8 mouse cellular contexts compared by ENCODE assay signal in genomic region chr11:69663795-69664194, GRCm38 (mm10). TPM values are rescaled to one million over a fixed set of nuclear protein-coding genes. Genes with fewer than 3 reads are reported as not detected.
DNase-seq lines count a peak whose midpoint lies in the region; ATAC-seq and TF ChIP-seq lines count a peak whose summit lies in the region.

No protein-coding gene starts in this region.

- WGBS in lung, adult 2 months, result 69% methylated on average over 6 of the region's 6 CpGs
- 91% methylated on average over 6 of the region's 6 CpGs for WGBS in hindbrain, embryonic 12.5 days
- 85% methylated on average over 6 of the region's 6 CpGs for WGBS in neural tube, embryonic 14.5 days

- peak; percentile 65 for DNase-seq in cerebellum, adult 9-10 months
- no peak for DNase-seq in cerebellum, postnatal 4 days (ENCODE audit: low spot score in 2 of 2)
- peak; percentile 26 for DNase-seq in lung, postnatal 10 days
- no peak for DNase-seq in lung, adult 2 months
- no peak for DNase-seq in thymus, postnatal 25 days

- H3K27ac ChIP-seq in hindbrain, embryonic 12.5 days, result peak overlapping the region; percentile 97; the same call in 1 of the 2 replicates
- H3K27ac ChIP-seq in neural tube, embryonic 14.5 days (ENCODE audit: low read depth, low read length), result 0 out of 2 replicates have a peak overlapping the region, but pooled peaks have one; percentile 82

- H3K4me1 ChIP-seq in lung, adult 2 months (ENCODE audit: control insufficient read depth, insufficient read depth, low read length), result peaks cover 4% of the 10 kb centered on the region
- peaks cover 21% of the 10 kb centered on the region for H3K4me1 ChIP-seq in hindbrain, embryonic 12.5 days
- H3K4me1 ChIP-seq in neural tube, embryonic 14.5 days (ENCODE audit: control insufficient read depth, insufficient read depth, low read length), result peaks cover 10% of the 10 kb centered on the region; the same call in 1 of the 2 replicates

- H3K9ac ChIP-seq in hindbrain, embryonic 12.5 days, result no peak overlapping the region
- H3K9ac ChIP-seq in neural tube, embryonic 14.5 days (replicated peaks; ENCODE audit: low read depth, low read length), result no peak overlapping the region

- H3K4me3 ChIP-seq in lung, adult 2 months (replicated peaks; ENCODE audit: extremely low read depth, low read depth, low read length), result no peak overlapping the region
- no peak overlapping the region for H3K4me3 ChIP-seq in hindbrain, embryonic 12.5 days
- H3K4me3 ChIP-seq in neural tube, embryonic 14.5 days (ENCODE audit: low read depth, low read length), result no peak overlapping the region

- H3K27me3 ChIP-seq in hindbrain, embryonic 12.5 days, result no peaks in the 10 kb centered on the region
- no peaks in the 10 kb centered on the region for H3K27me3 ChIP-seq in neural tube, embryonic 14.5 days (ENCODE audit: control insufficient read depth, insufficient read depth, low read length)

- H3K36me3 ChIP-seq in hindbrain, embryonic 12.5 days, result peaks cover 53% of the 10 kb centered on the region
- peaks cover 48% of the 10 kb centered on the region for H3K36me3 ChIP-seq in neural tube, embryonic 14.5 days (ENCODE audit: control insufficient read depth, insufficient read depth, low read length)

- no peak for TF ChIP-seq CTCF in lung, adult 2 months (IDR thresholded peaks at IDR 0.05; ENCODE audit: insufficient read depth, low read length)

- H3K4me2 ChIP-seq in hindbrain, embryonic 12.5 days (replicated peaks), result no peak overlapping the region
- no peak overlapping the region for H3K4me2 ChIP-seq in neural tube, embryonic 14.5 days (ENCODE audit: low read depth, low read length)

- TF ChIP-seq POLR2A in lung, adult 2 months (IDR thresholded peaks at IDR 0.05; ENCODE audit: borderline replicate concordance, extremely low read depth, low read depth, low read length), result no peak

- ATAC-seq in hindbrain, embryonic 12.5 days (ENCODE audit: low FRiP score), result no peak
- no peak for ATAC-seq in neural tube, embryonic 14.5 days (ENCODE audit: low read depth)
- no peak for ATAC-seq in activated CD4-positive, CD25-positive, alpha-beta regulatory T cell, adult 4 months

- no peaks in the 10 kb centered on the region for H3K9me3 ChIP-seq in hindbrain, embryonic 12.5 days (replicated peaks)
- H3K9me3 ChIP-seq in neural tube, embryonic 14.5 days (ENCODE audit: control insufficient read depth, low read length), result no peaks in the 10 kb centered on the region

RNA-seq across cellular contexts. Expression of gene Mpdu1, which starts 1.4 kb away (rescaled TPM):
- polyA plus RNA-seq in lung, adult 2 months (2012; rRNA removed), result 67.3 and 88.1 TPM in 2 replicates
- polyA plus RNA-seq in hindbrain, embryonic 12.5 days (2016; fragmentation: Nextera tagmentation; extraction: Ambion mirVana), result 68.0 and 69.1 TPM in 2 replicates
- polyA plus RNA-seq in neural tube, embryonic 14.5 days (2014; fragmentation: Nextera tagmentation; extraction: Ambion mirVana), result 40.7 and 63.4 TPM in 2 replicates
- 10 to 100 TPM; 41.3 to 59.7 TPM for polyA plus RNA-seq in activated CD4-positive, CD25-positive, alpha-beta regulatory T cell, adult 4 months (2017; shearing (Covaris generic))

RNA-seq across cellular contexts. Expression of gene Cd68, which starts 2.2 kb away (rescaled TPM):
- 65.6 and 82.8 TPM in 2 replicates for polyA plus RNA-seq in lung, adult 2 months (2012; rRNA removed)
- 6.9 and 8.2 TPM in 2 replicates for polyA plus RNA-seq in hindbrain, embryonic 12.5 days (2016; fragmentation: Nextera tagmentation; extraction: Ambion mirVana)
- polyA plus RNA-seq in neural tube, embryonic 14.5 days (2014; fragmentation: Nextera tagmentation; extraction: Ambion mirVana), result 3.7 and 11.2 TPM in 2 replicates
- 1 to 10 TPM; 3.3 to 5.3 TPM for polyA plus RNA-seq in activated CD4-positive, CD25-positive, alpha-beta regulatory T cell, adult 4 months (2017; shearing (Covaris generic))

RNA-seq across cellular contexts. Expression of gene Eif4a1, which starts 8.4 kb away (rescaled TPM):
- 152 and 265 TPM in 2 replicates for polyA plus RNA-seq in lung, adult 2 months (2012; rRNA removed)
- 555 and 589 TPM in 2 replicates for polyA plus RNA-seq in hindbrain, embryonic 12.5 days (2016; fragmentation: Nextera tagmentation; extraction: Ambion mirVana)
- polyA plus RNA-seq in neural tube, embryonic 14.5 days (2014; fragmentation: Nextera tagmentation; extraction: Ambion mirVana), result 503 and 643 TPM in 2 replicates
- 100 to 1,000 TPM; 202 to 297 TPM for polyA plus RNA-seq in activated CD4-positive, CD25-positive, alpha-beta regulatory T cell, adult 4 months (2017; shearing (Covaris generic))

RNA-seq across cellular contexts. Expression of gene Sox15, which starts 8.7 kb away (rescaled TPM):
- polyA plus RNA-seq in lung, adult 2 months (2012; rRNA removed), result 0.14 and 5.5 TPM in 2 replicates
- polyA plus RNA-seq in hindbrain, embryonic 12.5 days (2016; fragmentation: Nextera tagmentation; extraction: Ambion mirVana), result 0.26 TPM in 1 of 2 replicates, not detected in the other
- polyA plus RNA-seq in neural tube, embryonic 14.5 days (2014; fragmentation: Nextera tagmentation; extraction: Ambion mirVana), result not detected in 2 replicates
- not detected for polyA plus RNA-seq in activated CD4-positive, CD25-positive, alpha-beta regulatory T cell, adult 4 months (2017; shearing (Covaris generic))

RNA-seq across cellular contexts. Expression of gene Senp3, which starts 18.1 kb away (rescaled TPM):
- 43.6 and 55.0 TPM in 2 replicates for polyA plus RNA-seq in lung, adult 2 months (2012; rRNA removed)
- 105 and 106 TPM in 2 replicates for polyA plus RNA-seq in hindbrain, embryonic 12.5 days (2016; fragmentation: Nextera tagmentation; extraction: Ambion mirVana)
- polyA plus RNA-seq in neural tube, embryonic 14.5 days (2014; fragmentation: Nextera tagmentation; extraction: Ambion mirVana), result 104 and 116 TPM in 2 replicates
- polyA plus RNA-seq in activated CD4-positive, CD25-positive, alpha-beta regulatory T cell, adult 4 months (2017; shearing (Covaris generic)), result 10 to 100 TPM; 32.7 to 33.0 TPM

Comparison
In these comparisons a context has a peak if more than half of its experiments do, and no peak if none do; other contexts are left out.
1. DNase-seq: peak in cerebellum, adult 9-10 months (single experiment) and lung, postnatal 10 days (single experiment); none in cerebellum, postnatal 4 days (0 of 2), lung, adult 2 months (single experiment) and thymus, postnatal 25 days (single experiment).